Mouse (Mus musculus) embryonic facial prominence, embryonic 14.5 days (tissue): ENCODE results near the gene Orc1. TPM values are rescaled to one million over a fixed set of nuclear protein-coding genes. Genes with fewer than 3 reads are reported as not detected.
A peak's percentile ranks its signal among the peaks of the same experiment; 100 is the strongest.

Experiments used
- ATAC-seq: fragments of 200-750 bp; cut with Nextera tagmentation; 2 replicates; pipeline ENCODE4 v1.8.0; 2017; ENCODE audit warnings: low read depth, moderate number of reproducible peaks, moderate TSS enrichment
- DNase-seq: peaks from one replicate; pipeline ENCODE4 v3.0.0-alpha.2; 2015; ENCODE audit warnings: low spot score
- H3K27ac ChIP-seq: fragments of 300-500 bp; sonication (generic); replicated peaks from 2 replicates; pipeline ENCODE4 v1.5.1; 2014; ENCODE audit warnings: low read depth, mild to moderate bottlenecking, low read length, moderate library complexity
- H3K27me3 ChIP-seq: fragments of 300-500 bp; sonication (generic); replicated peaks from 2 replicates; pipeline ENCODE4 v1.6.1; 2014; ENCODE audit warnings: low read length; ENCODE audit not compliant: control insufficient read depth, insufficient read depth
- H3K36me3 ChIP-seq: fragments of 300-500 bp; sonication (generic); 2 replicates; pipeline ENCODE4 v1.6.1; 2014; ENCODE audit warnings: low read length, mixed read lengths; ENCODE audit not compliant: control insufficient read depth, insufficient read depth
- H3K4me1 ChIP-seq: fragments of 300-500 bp; sonication (generic); 2 replicates; pipeline ENCODE4 v1.6.1; 2014; ENCODE audit warnings: antibody characterized with exemption, low read length; ENCODE audit not compliant: control insufficient read depth, insufficient read depth
- H3K4me2 ChIP-seq: fragments of 300-500 bp; sonication (generic); 2 replicates; pipeline ENCODE4 v1.6.1; 2014; ENCODE audit warnings: low read depth, mild to moderate bottlenecking, low read length, moderate library complexity, mixed read lengths
- H3K4me3 ChIP-seq: fragments of 300-500 bp; sonication (generic); 2 replicates; pipeline ENCODE4 v1.5.1; 2014; ENCODE audit warnings: low read depth, mild to moderate bottlenecking, low read length
- H3K9ac ChIP-seq: fragments of 300-500 bp; sonication (generic); 2 replicates; pipeline ENCODE4 v1.6.1; 2014; ENCODE audit warnings: low read depth, mild to moderate bottlenecking, low read length, moderate library complexity, mixed read lengths
- H3K9me3 ChIP-seq: fragments of 300-500 bp; sonication (generic); 2 replicates; pipeline ENCODE4 v1.6.1; 2016; ENCODE audit warnings: low read length; ENCODE audit not compliant: control insufficient read depth
- WGBS: fragments of 180-500 bp; shearing (Covaris S2); extraction: QIAGEN DNeasy Blood & Tissue Kit; methylation state at CpG from one replicate; pipeline ENCODE4 v1.1.7; 2014; 5-methylcytosine and 5-hydroxymethylcytosine counted together
- polyA plus RNA-seq: library from polyadenylated mRNA; unstranded; fragments of >200 nt; fragmentation: Nextera tagmentation; extraction: Ambion mirVana; gene quantifications from 2 replicates; pipeline ENCODE4 v1.2.1, GENCODE M21; 2014

Orc1 gene
- polyA plus RNA-seq, 1 experiment from 2014 or later, result 7.8 TPM

DNA sequence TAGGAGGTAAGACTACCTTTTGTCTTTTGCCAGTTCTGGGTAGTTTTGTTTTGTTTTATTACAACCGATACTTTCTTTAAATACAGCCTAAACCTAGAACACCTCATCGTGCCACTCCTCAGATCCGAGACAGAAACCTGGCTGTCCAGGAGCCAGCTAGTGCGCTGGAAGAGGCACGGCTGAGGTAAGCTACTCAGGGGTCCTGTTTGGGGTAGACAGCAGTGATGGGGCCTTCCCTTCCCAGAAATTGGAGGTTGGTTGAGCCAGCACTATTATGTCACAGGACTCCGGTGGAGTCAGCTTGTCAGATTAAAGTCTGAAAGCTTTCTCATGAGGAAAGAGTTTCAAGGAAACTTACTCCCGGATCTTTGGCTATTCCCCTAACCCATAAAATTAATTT, 22.6 kb downstream of the Orc1 start:
- H3K27ac ChIP-seq, result no peak overlapping the region
- no peaks in the 10 kb centered on the region for H3K4me1 ChIP-seq
- H3K9me3 ChIP-seq, result no peaks in the 10 kb centered on the region
- H3K9ac ChIP-seq, result no peak overlapping the region
- H3K4me3 ChIP-seq, result no peak overlapping the region
- no peak overlapping the region for H3K4me2 ChIP-seq
- DNase-seq (no peak), ATAC-seq (no peak)
- H3K36me3 ChIP-seq, result peaks cover 57% of the 10 kb centered on the region
- WGBS, result 95% methylated on average over 7 of the region's 7 CpGs
- H3K27me3 ChIP-seq, result no peaks in the 10 kb centered on the region

DNA sequence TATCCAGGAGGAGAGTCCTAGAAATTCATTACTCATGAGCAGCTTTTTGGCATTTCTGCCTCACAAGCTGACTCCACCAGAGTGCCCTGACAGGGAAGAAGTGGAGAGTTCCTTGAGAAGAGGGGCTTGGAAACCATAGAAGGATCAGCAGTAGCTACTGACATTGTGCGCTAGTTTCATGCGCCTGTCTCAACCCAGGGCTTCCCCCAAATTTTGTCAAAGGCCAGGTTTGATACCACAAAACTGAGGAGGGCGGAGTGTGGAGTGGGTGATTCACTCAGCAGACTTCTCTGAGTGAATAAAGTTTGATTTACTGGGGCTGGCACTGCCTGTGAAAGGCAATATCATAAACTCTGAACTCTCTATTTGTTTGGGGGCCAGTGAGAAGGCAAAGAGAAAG, 29.4 kb downstream of the Orc1 start:
- no peak overlapping the region for H3K4me3 ChIP-seq
- 87% methylated on average over 3 of the region's 3 CpGs for WGBS
- DNase-seq (no peak), ATAC-seq (no peak)
- H3K9me3 ChIP-seq, result no peaks in the 10 kb centered on the region
- H3K36me3 ChIP-seq, result peaks cover 40% of the 10 kb centered on the region
- H3K27ac ChIP-seq, result no peak overlapping the region
- no peak overlapping the region for H3K9ac ChIP-seq
- no peaks in the 10 kb centered on the region for H3K27me3 ChIP-seq
- H3K4me2 ChIP-seq, result no peak overlapping the region
- H3K4me1 ChIP-seq, result no peaks in the 10 kb centered on the region

DNA sequence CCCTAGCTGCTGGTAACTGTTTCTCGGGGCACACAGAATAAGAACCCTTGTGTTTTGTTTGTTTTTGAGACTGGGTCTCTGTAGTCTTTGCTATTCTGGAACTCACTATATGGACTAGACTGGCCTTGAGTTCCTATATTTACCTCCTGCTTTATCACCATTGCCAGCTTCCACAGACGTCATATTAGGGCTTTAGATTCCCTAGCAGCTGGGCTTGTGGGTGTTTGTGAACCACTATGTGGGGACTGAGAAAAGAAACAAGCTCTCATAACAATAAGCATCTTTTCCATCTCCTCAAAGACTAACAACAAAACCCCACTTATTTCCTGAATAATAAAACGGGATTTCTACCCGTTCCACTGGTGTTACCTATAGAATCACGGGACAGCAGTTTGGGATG, 31.7 kb downstream of the Orc1 start:
- Histone ChIP-seq H3K27ac (no peak overlapping the region), H3K4me3 (no peak overlapping the region), H3K4me1 (no peaks in the 10 kb centered on the region), H3K27me3 (no peaks in the 10 kb centered on the region), H3K4me2 (no peak overlapping the region), H3K9ac (no peak overlapping the region), H3K36me3 (peaks cover 28% of the 10 kb centered on the region; the same call in 1 of the 2 replicates), H3K9me3 (no peaks in the 10 kb centered on the region)
- no peak for ATAC-seq
- DNase-seq, result no peak
- WGBS, result 88% methylated on average over 5 of the region's 5 CpGs

DNA sequence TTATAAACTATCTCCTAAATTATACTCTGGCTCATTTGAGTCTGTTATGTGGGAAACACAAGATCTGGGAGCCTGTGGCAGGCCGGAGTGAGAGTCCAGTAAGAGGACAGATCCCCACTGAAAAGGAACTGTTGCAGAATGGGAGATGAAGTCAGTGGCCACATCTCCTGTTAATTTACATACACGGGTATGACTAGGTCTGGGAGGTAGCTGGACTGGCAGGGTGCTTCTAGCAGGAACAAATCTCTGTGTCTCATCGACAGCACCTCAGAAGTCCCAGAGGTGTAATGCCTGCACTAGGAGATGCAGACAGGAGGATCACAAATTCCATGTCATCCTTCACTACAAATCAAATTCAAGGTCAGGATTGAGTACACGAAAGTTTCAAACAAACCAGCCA, 39.4 kb downstream of the Orc1 start:
- WGBS, result 64% methylated on average over 4 of the region's 4 CpGs
- H3K27me3 ChIP-seq, result no peaks in the 10 kb centered on the region
- peak overlapping the region; percentile 76 for H3K4me2 ChIP-seq
- H3K4me3 ChIP-seq, result peak overlapping the region; percentile 65; the same call in 1 of the 2 replicates
- no peaks in the 10 kb centered on the region for H3K9me3 ChIP-seq
- ATAC-seq (no peak), DNase-seq (no peak)
- peak overlapping the region; percentile 84 for H3K9ac ChIP-seq
- H3K27ac ChIP-seq, result peak overlapping the region; percentile 91
- peaks cover 7% of the 10 kb centered on the region; the same call in 1 of the 2 replicates for H3K36me3 ChIP-seq
- H3K4me1 ChIP-seq, result peaks cover 11% of the 10 kb centered on the region; the same call in 1 of the 2 replicates

DNA sequence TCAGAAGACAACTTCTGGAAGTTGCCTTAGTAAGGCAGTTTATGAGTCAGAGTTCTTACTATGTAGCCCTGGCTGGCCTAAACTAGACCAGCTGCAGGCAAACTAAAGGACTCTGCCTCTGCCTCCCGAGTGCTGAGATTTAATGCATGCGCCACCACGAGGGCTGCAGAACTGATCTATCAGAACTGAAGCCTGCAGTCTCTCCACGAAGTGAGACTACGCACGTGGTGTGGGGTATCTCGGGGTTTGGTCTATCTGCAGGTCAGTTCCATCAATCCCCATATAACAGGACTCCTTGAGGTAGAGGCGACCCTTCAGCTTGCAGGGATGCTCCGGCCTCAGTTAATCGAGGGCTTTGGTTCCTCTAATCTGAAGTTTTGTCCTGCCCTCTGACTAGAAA, 39.9 kb downstream of the Orc1 start:
- H3K9ac ChIP-seq, result peak overlapping the region; percentile 84
- WGBS, result under 1% methylated on average over 10 of the region's 10 CpGs
- peaks cover 12% of the 10 kb centered on the region; the same call in 1 of the 2 replicates for H3K36me3 ChIP-seq
- ATAC-seq (peak; percentile 23), DNase-seq (peak; percentile 55)
- no peaks in the 10 kb centered on the region for H3K27me3 ChIP-seq
- H3K9me3 ChIP-seq, result no peaks in the 10 kb centered on the region
- peak overlapping the region; percentile 76 for H3K4me2 ChIP-seq
- H3K4me3 ChIP-seq, result peak overlapping the region; percentile 65
- H3K4me1 ChIP-seq, result peaks cover 11% of the 10 kb centered on the region; the same call in 1 of the 2 replicates
- peak overlapping the region; percentile 91 for H3K27ac ChIP-seq

DNA sequence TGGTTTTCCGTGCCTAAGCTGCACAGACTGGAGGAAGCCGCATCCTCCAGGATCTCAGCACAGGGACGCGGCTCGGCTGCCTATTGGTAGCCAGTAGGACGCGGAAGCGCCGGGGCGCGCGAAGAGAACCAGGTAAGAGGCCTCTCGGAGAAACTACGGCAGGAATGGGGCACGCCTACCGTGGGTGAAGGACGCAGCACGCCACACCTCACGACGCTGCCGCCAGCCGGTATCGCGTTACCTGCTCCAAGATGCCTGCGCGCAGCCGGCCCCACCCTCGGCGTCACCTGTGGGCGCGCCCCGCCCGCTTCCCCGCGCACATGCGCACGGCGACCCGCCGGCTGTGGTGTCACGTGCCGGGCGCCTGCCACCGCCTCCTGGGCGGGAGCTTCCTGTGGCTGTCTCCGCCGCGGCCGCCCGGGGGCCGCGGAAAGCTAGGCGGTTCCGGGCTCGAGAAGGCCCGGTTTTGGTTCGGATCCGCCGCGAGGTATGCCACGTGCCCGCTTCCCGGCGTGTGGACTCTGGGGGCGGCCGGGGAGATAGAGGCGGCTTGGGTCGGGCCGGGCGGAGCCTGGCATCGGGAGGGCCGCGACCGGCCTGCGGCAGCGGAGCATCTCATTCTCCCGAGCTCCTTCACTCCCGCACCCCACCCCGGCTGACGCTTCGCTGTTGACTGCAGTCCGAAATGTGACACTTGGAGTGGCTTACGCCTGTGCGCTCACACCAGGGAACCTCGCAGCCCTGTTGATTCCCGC, 40.5 kb downstream of the Orc1 start, which contains the start of gene Cc2d1b:
Cc2d1b (plus strand) TSS at position 354 of the 755 bp plus-strand sequence.
- 1% methylated on average over 30 of the region's 86 CpGs for WGBS
- peaks cover 11% of the 10 kb centered on the region; the same call in 1 of the 2 replicates for H3K4me1 ChIP-seq
- DNase-seq, result peak; percentile 96
- no peaks in the 10 kb centered on the region for H3K27me3 ChIP-seq
- no peaks in the 10 kb centered on the region for H3K9me3 ChIP-seq
- H3K9ac ChIP-seq, result peak within 1 kb of the TSS; percentile 84
- H3K4me2 ChIP-seq, result peak within 1 kb of the TSS; percentile 76
- H3K4me3 ChIP-seq, result peak within 1 kb of the TSS; percentile 65
- peak; percentile 94 for ATAC-seq
- peak within 1 kb of the TSS; percentile 91 for H3K27ac ChIP-seq
- peaks cover 16% of the 10 kb centered on the region; the same call in 1 of the 2 replicates for H3K36me3 ChIP-seq

DNA sequence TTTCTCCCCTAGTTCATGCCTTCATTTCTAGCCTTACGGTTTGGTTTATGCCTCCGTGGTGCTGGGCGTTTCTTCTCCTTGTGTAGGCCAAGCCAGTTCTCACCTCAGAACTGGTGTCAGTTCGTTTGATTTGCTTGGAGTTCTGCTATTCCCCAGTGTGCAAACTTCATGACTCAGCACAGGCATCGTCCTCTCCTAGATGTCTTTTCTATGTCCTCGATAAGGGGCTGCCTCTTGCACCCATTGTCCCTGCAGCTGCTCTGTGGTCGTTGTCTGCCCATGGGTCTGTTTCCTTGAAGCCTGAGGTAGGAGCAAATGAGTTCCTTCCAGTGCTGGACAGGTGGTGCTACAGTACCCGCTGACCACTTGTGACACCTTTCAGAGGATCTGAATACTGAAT, 41.3 kb downstream of the Orc1 start:
- Histone ChIP-seq H3K9ac (peak overlapping the region; percentile 84), H3K27me3 (no peaks in the 10 kb centered on the region), H3K4me1 (peaks cover 11% of the 10 kb centered on the region; the same call in 1 of the 2 replicates), H3K36me3 (peaks cover 24% of the 10 kb centered on the region), H3K4me3 (peak overlapping the region; percentile 65), H3K4me2 (peak overlapping the region; percentile 76), H3K27ac (peak overlapping the region; percentile 91), H3K9me3 (no peaks in the 10 kb centered on the region)
- peak; percentile 9 for DNase-seq
- WGBS, result 12% methylated on average over 8 of the region's 8 CpGs
- ATAC-seq, result no peak

DNA sequence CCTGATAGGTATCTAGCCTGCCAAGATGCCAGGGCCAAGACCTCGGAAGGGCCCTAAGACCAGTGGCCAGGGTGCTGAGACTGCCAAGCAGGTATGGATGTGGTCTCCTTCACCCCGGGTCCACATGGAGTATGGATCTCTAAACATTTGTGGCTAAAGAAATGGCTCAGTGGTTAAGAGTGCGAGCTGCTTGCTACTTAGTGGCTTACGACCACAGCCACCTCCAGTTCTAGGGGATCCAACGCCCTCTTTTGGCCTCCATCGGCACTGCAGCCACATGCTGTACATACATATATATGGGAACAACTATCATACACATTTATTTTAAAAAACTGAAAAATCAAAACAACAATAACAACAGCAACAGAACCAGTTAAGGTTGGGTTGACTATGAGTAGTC, 42.3 kb downstream of the Orc1 start:
- no peak overlapping the region for H3K4me3 ChIP-seq
- H3K27me3 ChIP-seq, result no peaks in the 10 kb centered on the region
- no peak overlapping the region for H3K4me2 ChIP-seq
- peaks cover 11% of the 10 kb centered on the region; the same call in 1 of the 2 replicates for H3K4me1 ChIP-seq
- H3K9me3 ChIP-seq, result no peaks in the 10 kb centered on the region
- ATAC-seq, result no peak
- no peak overlapping the region for H3K9ac ChIP-seq
- DNase-seq, result no peak
- WGBS, result 95% methylated on average over 6 of the region's 6 CpGs
- no peak overlapping the region for H3K27ac ChIP-seq
- peaks cover 33% of the 10 kb centered on the region for H3K36me3 ChIP-seq
